In genomic region chrX:71050677-71051311, GRCm38 (mm10) we compare ENCODE assay signal across 9 mouse cellular contexts. TPM values are rescaled to one million over a fixed set of nuclear protein-coding genes. Genes with fewer than 3 reads are reported as not detected.
DNase-seq lines count a peak whose midpoint lies in the region; ATAC-seq lines count a peak whose summit lies in the region.
"Had no signal": no experiment of that assay in that cellular context is flagged by ENCODE, and none has a peak within 500 bp of the region (broad histone marks: within the 10 kb centered on the region; RNA-seq: fewer than 3 reads in every experiment).

No protein-coding gene starts in this region.

- no peak for ATAC-seq in megakaryocyte, adult 5-6 weeks (ENCODE audit: poor library complexity, severe bottlenecking)
- peak; percentile 20; the same call in 1 of the 2 replicates for ATAC-seq in heart, embryonic 12.5 days (ENCODE audit: insufficient number of reproducible peaks, low FRiP score)
- ATAC-seq in stomach, embryonic 14.5 days (ENCODE audit: insufficient number of reproducible peaks, insufficient read depth, low FRiP score, low read depth) = no peak

- peaks cover 13% of the 10 kb centered on the region for H3K9me3 ChIP-seq in megakaryocyte, embryonic 14.5 days
- no peaks in the 10 kb centered on the region for H3K9me3 ChIP-seq in heart, embryonic 12.5 days (replicated peaks)
- no peaks in the 10 kb centered on the region for H3K9me3 ChIP-seq in stomach, embryonic 14.5 days (ENCODE audit: control insufficient read depth, low read depth, low read length)

- peaks cover 73% of the 10 kb centered on the region for H3K27me3 ChIP-seq in megakaryocyte, embryonic 14.5 days (replicated peaks)
- H3K27me3 ChIP-seq in heart, embryonic 12.5 days (replicated peaks) = peaks cover 27% of the 10 kb centered on the region
- no peaks in the 10 kb centered on the region for H3K27me3 ChIP-seq in stomach, embryonic 14.5 days (ENCODE audit: control insufficient read depth, insufficient read depth, low read length)
- H3K27me3 ChIP-seq: Patski had no signal

- H3K36me3 ChIP-seq in megakaryocyte, embryonic 14.5 days (replicated peaks; ENCODE audit: low read length) = no peaks in the 10 kb centered on the region
- no peaks in the 10 kb centered on the region for H3K36me3 ChIP-seq in heart, embryonic 12.5 days
- no peaks in the 10 kb centered on the region for H3K36me3 ChIP-seq in stomach, embryonic 14.5 days (ENCODE audit: control insufficient read depth, insufficient read depth, low read length)

- DNase-seq in embryo, embryonic 9.5 days (ENCODE audit: extremely low spot score) = peak; percentile 3
- peak; percentile 11 to 32 for DNase-seq in kidney, postnatal 4 days
- DNase-seq in lung, postnatal 14 days = peak; percentile 3
- DNase-seq in ovary, postnatal 10 days (ENCODE audit: low spot score) = no peak

- H3K27ac ChIP-seq in heart, embryonic 12.5 days (ENCODE audit: poor library complexity, severe bottlenecking) = no peak overlapping the region
- H3K27ac ChIP-seq in stomach, embryonic 14.5 days (ENCODE audit: low read length) = no peak overlapping the region

- H3K4me3 ChIP-seq in megakaryocyte, embryonic 14.5 days (replicated peaks) = peak overlapping the region; percentile 89
- H3K4me3 ChIP-seq in heart, embryonic 12.5 days = peak overlapping the region; percentile 56
- peak overlapping the region; percentile 43 for H3K4me3 ChIP-seq in stomach, embryonic 14.5 days (ENCODE audit: low read depth, low read length)

- peak overlapping the region; percentile 72 for H3K9ac ChIP-seq in heart, embryonic 12.5 days
- peak overlapping the region; percentile 40; the same call in 1 of the 2 replicates for H3K9ac ChIP-seq in stomach, embryonic 14.5 days (replicated peaks; ENCODE audit: low read depth, low read length)

- H3K4me2 ChIP-seq in heart, embryonic 12.5 days = peak overlapping the region; percentile 84
- peak overlapping the region; percentile 59 for H3K4me2 ChIP-seq in stomach, embryonic 14.5 days (replicated peaks; ENCODE audit: low read depth, low read length)

- peaks cover 31% of the 10 kb centered on the region for H3K4me1 ChIP-seq in megakaryocyte, embryonic 14.5 days
- H3K4me1 ChIP-seq in heart, embryonic 12.5 days (replicated peaks) = peaks cover 10% of the 10 kb centered on the region
- H3K4me1 ChIP-seq in stomach, embryonic 14.5 days (ENCODE audit: control insufficient read depth, insufficient read depth, low read length) = no peaks in the 10 kb centered on the region

- whole genome bisulfite sequencing in heart, embryonic 12.5 days = 13% methylated on average over 26 of the region's 26 CpGs
- 17% methylated on average over 26 of the region's 26 CpGs for WGBS in stomach, embryonic 14.5 days

RNA-seq across cellular contexts. Expression of gene Mamld1, which starts 0.7 kb away (rescaled TPM):
- not detected in 2 replicates for polyA plus RNA-seq in megakaryocyte, embryonic 14.5 days (2012; ENCODE audit: insufficient read depth, low replicate concordance)
- total RNA-seq in megakaryocyte, adult 5-6 weeks (2015) = 0.64 and 1.2 TPM in 2 replicates
- total RNA-seq in megakaryocyte, adult 5-6 weeks (2017) = 0.11 and 0.12 TPM in 2 replicates
- 3.1 and 3.8 TPM in 2 replicates for polyA plus RNA-seq in heart, embryonic 12.5 days (2016; fragmentation: Nextera tagmentation; extraction: Ambion mirVana)
- 3.4 and 3.8 TPM in 2 replicates for polyA plus RNA-seq in stomach, embryonic 14.5 days (2014; fragmentation: Nextera tagmentation; extraction: Ambion mirVana)
